Comparison of ENCODE assay signal across 8 mouse cellular contexts in the genomic region with DNA sequence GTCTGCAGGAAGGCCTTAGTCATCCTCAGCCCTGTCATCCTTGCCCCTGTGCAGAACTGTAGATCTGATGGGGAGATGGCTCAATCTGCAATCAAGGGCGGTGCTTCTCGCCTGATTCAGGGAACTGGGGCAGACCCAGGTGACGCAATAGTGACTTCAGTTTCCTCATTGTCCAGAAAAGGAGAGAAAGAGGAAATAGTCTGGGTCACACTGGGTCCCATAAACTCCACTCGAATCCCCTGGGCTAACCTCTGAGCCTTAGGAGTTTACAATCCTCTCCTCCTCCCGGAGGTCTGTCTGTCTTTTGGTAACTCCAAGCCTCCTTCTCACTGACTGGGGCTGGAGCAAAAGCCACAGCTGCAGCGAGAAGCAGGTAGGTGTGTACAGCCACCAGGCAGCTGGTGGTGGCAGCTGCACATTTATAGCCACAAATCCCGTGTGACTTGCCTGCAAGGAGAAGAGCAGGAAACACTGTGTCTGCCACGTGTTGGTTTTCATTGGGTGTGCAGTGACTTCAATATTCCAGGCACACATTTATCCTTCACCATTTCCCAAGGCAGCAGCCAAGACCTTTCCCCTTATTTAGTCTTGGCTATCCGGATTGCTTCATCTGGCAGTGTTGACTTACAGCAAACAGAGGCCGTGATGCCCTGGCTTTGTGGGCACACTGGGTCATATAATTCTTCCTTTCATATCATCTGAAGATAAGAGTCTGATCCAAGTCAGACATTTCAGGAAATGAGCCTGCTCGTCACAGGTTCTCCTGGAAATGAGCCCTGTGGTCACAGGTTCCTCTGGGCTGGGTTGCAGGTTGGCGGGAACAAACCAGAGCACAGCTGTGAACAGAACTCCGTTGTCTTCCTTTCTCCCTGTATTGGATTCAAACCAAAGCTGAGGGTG.
A peak's percentile ranks its signal among the peaks of the same experiment; 100 is the strongest.
DNase-seq lines count a peak whose midpoint lies in the region; ATAC-seq and TF ChIP-seq lines count a peak whose summit lies in the region.

No protein-coding gene starts in this region.

- H3K9me3 ChIP-seq in lung, postnatal 0 days (ENCODE audit: low read length), result no peaks in the 10 kb centered on the region
- no peaks in the 10 kb centered on the region for H3K9me3 ChIP-seq in forebrain, embryonic 11.5 days (ENCODE audit: control insufficient read depth, low read length)

- peaks cover 39% of the 10 kb centered on the region for H3K4me1 ChIP-seq in bone marrow macrophage, adult 2 months (ENCODE audit: control insufficient read depth, insufficient read depth, low read length)
- H3K4me1 ChIP-seq in lung, postnatal 0 days (ENCODE audit: insufficient read depth, low read depth, low read length), result peaks cover 5% of the 10 kb centered on the region; the same call in 1 of the 2 replicates
- no peaks in the 10 kb centered on the region for H3K4me1 ChIP-seq in forebrain, embryonic 11.5 days (replicated peaks; ENCODE audit: control insufficient read depth, insufficient read depth, low read length)

- H3K9ac ChIP-seq in lung, postnatal 0 days (replicated peaks; ENCODE audit: low read depth), result no peak overlapping the region
- H3K9ac ChIP-seq in forebrain, embryonic 11.5 days (ENCODE audit: low read length), result no peak overlapping the region

- TF ChIP-seq EP300 in lung, postnatal 0 days (IDR thresholded peaks at IDR 0.05), result peak; percentile 53

- H3K4me3 ChIP-seq in bone marrow macrophage, adult 2 months (ENCODE audit: insufficient read depth, low read length), result peak overlapping the region; percentile 46
- no peak overlapping the region for H3K4me3 ChIP-seq in lung, postnatal 0 days (ENCODE audit: low read depth, low read length)
- no peak overlapping the region for H3K4me3 ChIP-seq in forebrain, embryonic 11.5 days (ENCODE audit: low read depth, low read length)

- no peak for TF ChIP-seq POLR2A in bone marrow macrophage, adult 2 months (IDR thresholded peaks at IDR 0.05; ENCODE audit: borderline replicate concordance, low read depth, low read length)

- WGBS in lung, postnatal 0 days, result 37% methylated on average over 13 of the region's 13 CpGs
- 78% methylated on average over 13 of the region's 13 CpGs for WGBS in forebrain, embryonic 11.5 days

- TF ChIP-seq CTCF in bone marrow macrophage, adult 2 months (IDR thresholded peaks at IDR 0.05; ENCODE audit: low read depth, low read length), result no peak
- TF ChIP-seq CTCF in lung, postnatal 0 days (IDR thresholded peaks at IDR 0.05), result no peak

- peak; percentile 79 for ATAC-seq in lung, postnatal 0 days
- no peak for ATAC-seq in forebrain, embryonic 11.5 days (replicated peaks; ENCODE audit: low FRiP score)

- H3K36me3 ChIP-seq in lung, postnatal 0 days (ENCODE audit: insufficient read depth, low read length), result peaks cover 3% of the 10 kb centered on the region; the same call in 1 of the 2 replicates
- H3K36me3 ChIP-seq in forebrain, embryonic 11.5 days (ENCODE audit: control insufficient read depth, insufficient read depth, low read length), result no peaks in the 10 kb centered on the region

- 0 out of 2 replicates have a peak overlapping the region, but pooled peaks have one; percentile 25 for H3K4me2 ChIP-seq in lung, postnatal 0 days (replicated peaks; ENCODE audit: low read depth, low read length)
- H3K4me2 ChIP-seq in forebrain, embryonic 11.5 days (ENCODE audit: low read depth, low read length, severe bottlenecking), result no peak overlapping the region

- peak; percentile 9 for DNase-seq in right cerebral cortex, adult 2 months (ENCODE audit: low spot score in 2 of 2)
- no peak for DNase-seq in right cerebral cortex, adult 18-20 months
- peak; percentile 55 for DNase-seq in heart, postnatal 4 days
- DNase-seq in lung, postnatal 0 days (ENCODE audit: low spot score), result peak; percentile 84
- DNase-seq in thymus, postnatal 0 days (ENCODE audit: low spot score), result peak; percentile 81
- no peak for DNase-seq in forebrain, embryonic 11.5 days (ENCODE audit: low spot score)
- no peak for DNase-seq in cerebellum, postnatal 25 days

- peak overlapping the region; percentile 96 for H3K27ac ChIP-seq in bone marrow macrophage, adult 2 months (ENCODE audit: insufficient read depth, low read depth, low read length)
- H3K27ac ChIP-seq in lung, postnatal 0 days (ENCODE audit: low read length), result peak overlapping the region; percentile 62
- no peak overlapping the region for H3K27ac ChIP-seq in forebrain, embryonic 11.5 days (ENCODE audit: low read depth, low read length)

- no peaks in the 10 kb centered on the region for H3K27me3 ChIP-seq in lung, postnatal 0 days (replicated peaks; ENCODE audit: insufficient read depth, low read length)
- H3K27me3 ChIP-seq in forebrain, embryonic 11.5 days (ENCODE audit: control insufficient read depth, insufficient read depth, low read length), result no peaks in the 10 kb centered on the region

Comparison
In these comparisons a context has a peak if more than half of its experiments do, and no peak if none do; other contexts are left out.
1. DNase-seq: peak in right cerebral cortex, adult 2 months (2 of 2), heart, postnatal 4 days (single experiment), lung, postnatal 0 days (single experiment) and thymus, postnatal 0 days (single experiment); none in right cerebral cortex, adult 18-20 months (single experiment), forebrain, embryonic 11.5 days (single experiment) and cerebellum, postnatal 25 days (0 of 2).